Mouse (Mus musculus) brain, embryonic 14.5 days (tissue): ENCODE measurements at regions not wholly inside any gene's neighbourhood (a gene's known extent, or its start where the extent isn't known, plus 50 kb on each side); places are given as distances from the start of the nearest gene placed in this dataset.

Source experiments
- CTCF ChIP-seq: fragments of 200-500 bp; IDR thresholded peaks from 2 replicates; pipeline ENCODE4 v1.5.1; 2012; ENCODE audit warnings: inconsistent platforms, mild to moderate bottlenecking, moderate library complexity, borderline replicate concordance; ENCODE audit not compliant: insufficient read depth, insufficient read length; ENCODE audit errors: extremely low read depth
- POLR2A ChIP-seq: fragments of 200-500 bp; IDR thresholded peaks from 2 replicates; pipeline ENCODE4 v1.6.1; 2012; ENCODE audit warnings: mild to moderate bottlenecking, inconsistent platforms, borderline replicate concordance; ENCODE audit not compliant: poor library complexity, insufficient read depth, insufficient read length, severe bottlenecking; ENCODE audit errors: extremely low read depth

- TF ChIP-seq CTCF (no peak), POLR2A (no peak)
Measured at GRCm38 (mm10) chr1:47119636-47120035, 227.0 kb upstream of the Slc39a10 start.
